ENCODE assay signal across 24 mouse cellular contexts in genomic region chr14:31327196-31327595, GRCm38 (mm10). TPM values are rescaled to one million over a fixed set of nuclear protein-coding genes. Genes with fewer than 3 reads are reported as not detected.
DNase-seq lines count a peak whose midpoint lies in the region; ATAC-seq and TF ChIP-seq lines count a peak whose summit lies in the region.
"Had no signal": no experiment of that assay in that cellular context is flagged by ENCODE, and none has a peak within 500 bp of the region (broad histone marks: within the 10 kb centered on the region; RNA-seq: fewer than 3 reads in every experiment).

No protein-coding gene starts in this region.

- TF ChIP-seq RAD21 in CH12.LX (IDR thresholded peaks at IDR 0.05; ENCODE audit: low read depth, low read length) = no peak

- H3K4me3 ChIP-seq in liver, postnatal 0 days (ENCODE audit: low read depth, low read length) = no peak overlapping the region
- H3K4me3 ChIP-seq in liver, embryonic 12.5 days = no peak overlapping the region
- H3K4me3 ChIP-seq in CH12.LX (replicated peaks in 1 of 3; ENCODE audit: low read depth in 2 of 3, low read length in 2 of 3, poor library complexity in 1 of 3) = no peak overlapping the region
- H3K4me3 ChIP-seq: embryonic facial prominence, embryonic 10.5 days; embryonic facial prominence, embryonic 15.5 days; kidney, embryonic 15.5 days; limb, embryonic 12.5 days; stomach, embryonic 15.5 days had no signal

- TF ChIP-seq EP300 in liver, postnatal 0 days (IDR thresholded peaks at IDR 0.05; ENCODE audit: low read depth) = no peak
- TF ChIP-seq EP300 in CH12.LX (IDR thresholded peaks at IDR 0.05; ENCODE audit: low read length) = no peak

- ATAC-seq in liver, postnatal 0 days = no peak
- no peak for ATAC-seq in liver, embryonic 12.5 days
- ATAC-seq: forebrain, embryonic 16.5 days had no signal

- no peak overlapping the region for H3K27ac ChIP-seq in liver, postnatal 0 days (ENCODE audit: low read depth)
- no peak overlapping the region for H3K27ac ChIP-seq in liver, embryonic 12.5 days
- H3K27ac ChIP-seq in CH12.LX (ENCODE audit: insufficient read depth, low read depth) = no peak overlapping the region
- H3K27ac ChIP-seq: embryonic facial prominence, embryonic 10.5 days; embryonic facial prominence, embryonic 15.5 days; hindbrain, embryonic 14.5 days; kidney, embryonic 15.5 days; limb, embryonic 12.5 days; stomach, embryonic 15.5 days had no signal

- no peak for TF ChIP-seq POLR2A in CH12.LX (IDR thresholded peaks at IDR 0.05; ENCODE audit: low read depth, low read length)

- H3K27me3 ChIP-seq in liver, postnatal 0 days (ENCODE audit: insufficient read depth, low read length) = no peaks in the 10 kb centered on the region
- peaks cover 14% of the 10 kb centered on the region for H3K27me3 ChIP-seq in liver, embryonic 12.5 days (replicated peaks)
- no peaks in the 10 kb centered on the region for H3K27me3 ChIP-seq in CH12.LX (replicated peaks)
- H3K27me3 ChIP-seq: embryonic facial prominence, embryonic 15.5 days had no signal

- peak; percentile 12 for DNase-seq in liver, postnatal 0 days
- DNase-seq in CH12.LX (ENCODE audit: extremely low read depth) = peak; percentile 25
- DNase-seq in R1 (ENCODE audit: low read depth, low spot score) = peak; percentile 67
- DNase-seq in right cerebral cortex, postnatal 4 days = no peak
- no peak for DNase-seq in frontal cortex, postnatal 10 days (ENCODE audit: low spot score in 2 of 2)
- DNase-seq: adrenal gland, adult 8-10 months; cerebellum, adult 2 months; cerebellum, postnatal 14 days; gastrocnemius, postnatal 10 days; heart, postnatal 4 days; kidney, adult 18-20 months; kidney, postnatal 25 days; thymus, adult 2 months; thymus, postnatal 4 days had no signal

- dilution Hi-C loops in CH12.LX (cut with MboI; ENCODE audit: extremely low pct_ligation_motif_present, extremely low pct_unique_long_range_greater_than_20kb, low sequenced_read_pairs) = no loop called here

- H3K36me3 ChIP-seq in liver, postnatal 0 days (replicated peaks; ENCODE audit: insufficient read depth, low read length) = no peaks in the 10 kb centered on the region
- H3K36me3 ChIP-seq in liver, embryonic 12.5 days = no peaks in the 10 kb centered on the region
- no peaks in the 10 kb centered on the region for H3K36me3 ChIP-seq in CH12.LX (replicated peaks in 1 of 2; ENCODE audit: control insufficient read depth in 1 of 2, insufficient read depth in 1 of 2, low read length in 1 of 2)
- H3K36me3 ChIP-seq: embryonic facial prominence, embryonic 10.5 days; embryonic facial prominence, embryonic 15.5 days; kidney, embryonic 15.5 days; limb, embryonic 12.5 days; stomach, embryonic 15.5 days had no signal

- no peak for TF ChIP-seq CTCF in liver, postnatal 0 days (IDR thresholded peaks at IDR 0.05; ENCODE audit: low read depth)
- 0 out of 4 replicates have a peak, but pooled peaks of 1 of the 2 experiments have one; percentile 4 for TF ChIP-seq CTCF in CH12.LX (conservative IDR thresholded peaks at IDR 0.05 in 1 of 2, IDR thresholded peaks at IDR 0.05 in 1 of 2; ENCODE audit: low read depth in 2 of 2, low read length in 2 of 2)

- peaks cover 11% of the 10 kb centered on the region for H3K4me1 ChIP-seq in liver, postnatal 0 days (ENCODE audit: insufficient read depth)
- peaks cover 17% of the 10 kb centered on the region for H3K4me1 ChIP-seq in liver, embryonic 12.5 days
- H3K4me1 ChIP-seq in CH12.LX (ENCODE audit: control insufficient read depth in 1 of 2, insufficient read depth in 2 of 2) = peaks cover 17 to 46% of the 10 kb centered on the region in 2 experiments
- H3K4me1 ChIP-seq: limb, embryonic 12.5 days; stomach, embryonic 15.5 days had no signal

- no peaks in the 10 kb centered on the region for H3K79me2 ChIP-seq in CH12.LX (replicated peaks; ENCODE audit: control insufficient read depth, extremely low read depth, insufficient read depth, poor library complexity, severe bottlenecking)

- no peak overlapping the region for H3K9ac ChIP-seq in liver, postnatal 0 days (replicated peaks)
- no peak overlapping the region for H3K9ac ChIP-seq in liver, embryonic 12.5 days
- H3K9ac ChIP-seq in CH12.LX (ENCODE audit: insufficient read depth, low read depth) = no peak overlapping the region
- H3K9ac ChIP-seq: embryonic facial prominence, embryonic 15.5 days; hindbrain, embryonic 14.5 days; kidney, embryonic 15.5 days; limb, embryonic 12.5 days; stomach, embryonic 15.5 days had no signal

- 87% methylated on average over 1 of the region's 1 CpGs for WGBS in liver, postnatal 0 days (ENCODE audit: insufficient replicate concordance)
- WGBS in liver, embryonic 12.5 days (ENCODE audit: insufficient replicate concordance) = 64% methylated on average over 1 of the region's 1 CpGs

- no peak overlapping the region for H3K4me2 ChIP-seq in liver, postnatal 0 days (ENCODE audit: low read depth, low read length)
- no peak overlapping the region for H3K4me2 ChIP-seq in liver, embryonic 12.5 days
- no peak overlapping the region for H3K4me2 ChIP-seq in CH12.LX (ENCODE audit: insufficient read depth, low read depth, poor library complexity, severe bottlenecking)
- H3K4me2 ChIP-seq: embryonic facial prominence, embryonic 15.5 days; heart, embryonic 11.5 days; hindbrain, embryonic 14.5 days; kidney, embryonic 15.5 days; limb, embryonic 12.5 days; stomach, embryonic 15.5 days had no signal

- no peaks in the 10 kb centered on the region for H3K9me3 ChIP-seq in liver, postnatal 0 days (ENCODE audit: low read length)
- no peaks in the 10 kb centered on the region for H3K9me3 ChIP-seq in liver, embryonic 12.5 days (replicated peaks)
- no peaks in the 10 kb centered on the region for H3K9me3 ChIP-seq in CH12.LX (replicated peaks; ENCODE audit: low read length)
- H3K9me3 ChIP-seq: embryonic facial prominence, embryonic 10.5 days; embryonic facial prominence, embryonic 15.5 days; kidney, embryonic 15.5 days; limb, embryonic 12.5 days; stomach, embryonic 15.5 days had no signal

- in situ Hi-C loops in CH12.LX (cut with MboI; ENCODE audit: low pct_ligation_motif_present, low pct_unique_long_range_greater_than_20kb, low sequenced_read_pairs) = no loop called here

TF ChIP-seq in CH12.LX, 34 proteins besides CTCF, POLR2A, EP300 and RAD21:
- TF ChIP-seq BHLHE40 (IDR thresholded peaks at IDR 0.05; ENCODE audit: low read depth, low read length) (no peak), JUN (IDR thresholded peaks at IDR 0.05; ENCODE audit: insufficient read depth, low read depth, low read length) (no peak), JUND (conservative IDR thresholded peaks at IDR 0.05; ENCODE audit: low read depth, low read length) (no peak), MAFK (IDR thresholded peaks at IDR 0.05; ENCODE audit: insufficient replicate concordance, low read length) (no peak), GABPA (IDR thresholded peaks at IDR 0.05; ENCODE audit: insufficient replicate concordance, low read depth, low read length) (no peak), ZNF384 (IDR thresholded peaks at IDR 0.05; ENCODE audit: low read depth, low read length) (no peak), CHD2 (IDR thresholded peaks at IDR 0.05; ENCODE audit: low read length) (no peak), IRF4 (IDR thresholded peaks at IDR 0.05; ENCODE audit: low read depth, low read length) (no peak), MXI1 (IDR thresholded peaks at IDR 0.05; ENCODE audit: low read depth, low read length) (no peak), ZC3H11A (IDR thresholded peaks at IDR 0.05; ENCODE audit: low read depth, low read length) (no peak), KAT2A (IDR thresholded peaks at IDR 0.05; ENCODE audit: insufficient replicate concordance, low read length) (no peak), TCF12 (IDR thresholded peaks at IDR 0.05; ENCODE audit: low read depth, low read length) (no peak), ZMIZ1 (IDR thresholded peaks at IDR 0.05; ENCODE audit: low read depth, low read length) (no peak), POLR2AphosphoS2 (IDR thresholded peaks at IDR 0.05; ENCODE audit: low read depth, low read length) (no peak), NELFE (IDR thresholded peaks at IDR 0.05; ENCODE audit: low read depth, low read length) (no peak), PAX5 (IDR thresholded peaks at IDR 0.05; ENCODE audit: low read length) (no peak), UBTF (IDR thresholded peaks at IDR 0.05; ENCODE audit: low read depth, low read length) (no peak), ETS1 (conservative IDR thresholded peaks at IDR 0.05; ENCODE audit: low read depth, low read length) (no peak), RCOR1 (conservative IDR thresholded peaks at IDR 0.05; ENCODE audit: low read depth, low read length) (no peak), HCFC1 (IDR thresholded peaks at IDR 0.05; ENCODE audit: low read depth, low read length) (no peak)

RNA-seq across cellular contexts. Expression of gene Dnah1, which starts 3.5 kb away (rescaled TPM):
- polyA plus RNA-seq in liver, postnatal 0 days (2015; fragmentation: Nextera tagmentation; extraction: Ambion mirVana) = 0.05 and 0.06 TPM in 2 replicates
- polyA plus RNA-seq in liver, embryonic 12.5 days (2016; fragmentation: Nextera tagmentation; extraction: Ambion mirVana) = 0.48 and 0.57 TPM in 2 replicates
- total RNA-seq in CH12.LX (2012; rRNA removed) (0.04 and 0.08 TPM in 2 replicates), CH12.LX (2014; rRNA removed) (0.04 TPM in 2 replicates)
- polyA plus RNA-seq in CH12.LX (2012; ENCODE audit: insufficient read length, low read depth) = 0.06 and 0.08 TPM in 2 replicates
- total RNA-seq: monocyte, adult 5-6 weeks had no signal

RNA-seq across cellular contexts. Expression of gene Capn7, which starts 9.2 kb away (rescaled TPM):
- polyA plus RNA-seq in liver, postnatal 0 days (2015; fragmentation: Nextera tagmentation; extraction: Ambion mirVana) = 10.3 and 12.4 TPM in 2 replicates
- polyA plus RNA-seq in liver, embryonic 12.5 days (2016; fragmentation: Nextera tagmentation; extraction: Ambion mirVana) = 24.1 and 24.5 TPM in 2 replicates
- total RNA-seq in CH12.LX (2012; rRNA removed) (27.9 and 31.4 TPM in 2 replicates), CH12.LX (2014; rRNA removed) (45.0 and 53.7 TPM in 2 replicates)
- 33.3 and 34.8 TPM in 2 replicates for polyA plus RNA-seq in CH12.LX (2012; ENCODE audit: insufficient read length, low read depth)

Comparison
In these comparisons a context has a peak if more than half of its experiments do, and no peak if none do; other contexts are left out.
1. DNase-seq: peak in liver, postnatal 0 days (single experiment), CH12.LX (single experiment) and R1 (single experiment); none in right cerebral cortex, postnatal 4 days (single experiment) and frontal cortex, postnatal 10 days (0 of 2).